Mouse (Mus musculus): ENCODE measurements around the gene U2af2. TPM values are rescaled to one million over a fixed set of nuclear protein-coding genes. Genes with fewer than 3 reads are reported as not detected.

Gene U2af2
- total and polyA plus RNA-seq, 2 experiments from 2014 or later, result 78.2 to 157 TPM

- 67% methylated on average over 6 of the region's 6 CpGs for WGBS
- TF ChIP-seq CTCF (IDR thresholded peaks at IDR 0.05), result no peak
- H3K27ac ChIP-seq (ENCODE audit: low read depth, low read length), result no peak overlapping the region
- ATAC-seq (ENCODE audit: low FRiP score) (no peak), DNase-seq (ENCODE audit: low spot score) (no peak)
- H3K9ac ChIP-seq (replicated peaks; ENCODE audit: low read length, poor library complexity, severe bottlenecking), result peak overlapping the region; percentile 97
- no peaks in the 10 kb centered on the region for H3K27me3 ChIP-seq (ENCODE audit: insufficient read depth, low read length)
- H3K36me3 ChIP-seq (ENCODE audit: insufficient read depth, low read length), result peaks cover 36% of the 10 kb centered on the region
- no peaks in the 10 kb centered on the region for H3K9me3 ChIP-seq (ENCODE audit: low read length)
- peak overlapping the region; percentile 99 for H3K4me3 ChIP-seq (ENCODE audit: low read depth, low read length)
- H3K4me1 ChIP-seq (ENCODE audit: insufficient read depth, low read length), result 0 out of 2 replicates have a peak, but pooled peaks cover 7% of the 10 kb centered on the region
- peak overlapping the region; percentile 91 for H3K4me2 ChIP-seq (ENCODE audit: low read depth, low read length, poor library complexity, severe bottlenecking)
Measured at GRCm38 (mm10) chr7:5081241-5081640, 19.3 kb downstream of the U2af2 start.

DNA sequence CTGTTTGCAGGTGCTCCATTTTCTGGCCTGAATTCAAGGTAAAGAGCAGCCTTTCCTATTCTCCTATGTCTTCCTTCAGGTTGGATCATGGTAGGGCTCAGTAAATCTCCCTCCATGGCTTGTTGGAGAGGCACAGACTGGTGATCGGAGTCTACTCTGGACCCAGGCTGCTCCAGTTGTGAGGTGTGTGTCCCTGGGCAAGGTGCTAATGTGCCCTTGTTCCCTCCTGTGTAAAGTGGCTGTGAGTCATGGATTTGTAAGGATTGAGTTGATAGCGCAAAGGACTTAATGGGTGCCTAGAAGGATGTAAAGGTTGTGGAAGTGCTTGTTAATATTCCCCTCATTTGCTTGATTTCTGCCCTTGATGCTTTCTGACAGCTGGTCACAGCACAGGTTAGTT lies 20.0 kb downstream of the U2af2 start:
- H3K27ac ChIP-seq (ENCODE audit: low read depth, low read length), result no peak overlapping the region
- H3K4me3 ChIP-seq (ENCODE audit: low read depth, low read length), result no peak overlapping the region
- WGBS, result 96% methylated on average over 2 of the region's 2 CpGs
- H3K27me3 ChIP-seq (ENCODE audit: insufficient read depth, low read length), result no peaks in the 10 kb centered on the region
- H3K9me3 ChIP-seq (ENCODE audit: low read length), result no peaks in the 10 kb centered on the region
- H3K36me3 ChIP-seq (ENCODE audit: insufficient read depth, low read length), result peaks cover 33% of the 10 kb centered on the region
- no peak overlapping the region for H3K9ac ChIP-seq (replicated peaks; ENCODE audit: low read length, poor library complexity, severe bottlenecking)
- no peak for DNase-seq (ENCODE audit: low spot score)
- TF ChIP-seq CTCF (IDR thresholded peaks at IDR 0.05), result no peak
- peak overlapping the region; percentile 91 for H3K4me2 ChIP-seq (ENCODE audit: low read depth, low read length, poor library complexity, severe bottlenecking)
- H3K4me1 ChIP-seq (ENCODE audit: insufficient read depth, low read length), result 0 out of 2 replicates have a peak, but pooled peaks cover 7% of the 10 kb centered on the region
- ATAC-seq (ENCODE audit: low FRiP score), result no peak

GRCm38 (mm10) chr7:5083325-5084105 lies 21.6 kb downstream of the U2af2 start:
- 94% methylated on average over 18 of the region's 18 CpGs for WGBS
- Histone ChIP-seq H3K27ac (ENCODE audit: low read depth, low read length) (no peak overlapping the region), H3K36me3 (ENCODE audit: insufficient read depth, low read length) (peaks cover 22% of the 10 kb centered on the region), H3K4me1 (ENCODE audit: insufficient read depth, low read length) (0 out of 2 replicates have a peak, but pooled peaks cover 7% of the 10 kb centered on the region), H3K9me3 (ENCODE audit: low read length) (no peaks in the 10 kb centered on the region), H3K27me3 (ENCODE audit: insufficient read depth, low read length) (no peaks in the 10 kb centered on the region), H3K9ac (replicated peaks; ENCODE audit: low read length, poor library complexity, severe bottlenecking) (no peak overlapping the region), H3K4me3 (ENCODE audit: low read depth, low read length) (no peak overlapping the region), H3K4me2 (ENCODE audit: low read depth, low read length, poor library complexity, severe bottlenecking) (no peak overlapping the region)
- no peak for DNase-seq (ENCODE audit: low spot score)
- no peak for ATAC-seq (ENCODE audit: low FRiP score)
- TF ChIP-seq CTCF (IDR thresholded peaks at IDR 0.05), result no peak

- 0 out of 2 replicates have a peak, but pooled peaks cover 7% of the 10 kb centered on the region for H3K4me1 ChIP-seq (ENCODE audit: insufficient read depth, low read length)
Measured at GRCm38 (mm10) chr7:5085512-5085911, 23.6 kb downstream of the U2af2 start.

GRCm38 (mm10) chr7:5086921-5087440 lies 25.0 kb downstream of the U2af2 start:
- Histone ChIP-seq H3K27me3 (ENCODE audit: insufficient read depth, low read length) (no peaks in the 10 kb centered on the region), H3K27ac (ENCODE audit: low read depth, low read length) (no peak overlapping the region), H3K9ac (replicated peaks; ENCODE audit: low read length, poor library complexity, severe bottlenecking) (no peak overlapping the region), H3K36me3 (ENCODE audit: insufficient read depth, low read length) (peaks cover 20% of the 10 kb centered on the region), H3K9me3 (ENCODE audit: low read length) (no peaks in the 10 kb centered on the region), H3K4me3 (ENCODE audit: low read depth, low read length) (no peak overlapping the region), H3K4me2 (ENCODE audit: low read depth, low read length, poor library complexity, severe bottlenecking) (no peak overlapping the region), H3K4me1 (ENCODE audit: insufficient read depth, low read length) (0 out of 2 replicates have a peak, but pooled peaks cover 2% of the 10 kb centered on the region)
- DNase-seq (ENCODE audit: low spot score), result no peak
- WGBS, result 67% methylated on average over 5 of the region's 5 CpGs
- no peak for TF ChIP-seq CTCF (IDR thresholded peaks at IDR 0.05)
- ATAC-seq (ENCODE audit: low FRiP score), result no peak

More at GRCm38 (mm10) chr7:5085512-5085911, 23.6 kb downstream of the U2af2 start:
- Histone ChIP-seq H3K27me3 (ENCODE audit: insufficient read depth, low read length) (no peaks in the 10 kb centered on the region), H3K36me3 (ENCODE audit: insufficient read depth, low read length) (peaks cover 17% of the 10 kb centered on the region), H3K9me3 (ENCODE audit: low read length) (no peaks in the 10 kb centered on the region), H3K4me3 (ENCODE audit: low read depth, low read length) (no peak overlapping the region), H3K27ac (ENCODE audit: low read depth, low read length) (no peak overlapping the region), H3K9ac (replicated peaks; ENCODE audit: low read length, poor library complexity, severe bottlenecking) (no peak overlapping the region), H3K4me2 (ENCODE audit: low read depth, low read length, poor library complexity, severe bottlenecking) (no peak overlapping the region)
- TF ChIP-seq CTCF (IDR thresholded peaks at IDR 0.05), result no peak
- DNase-seq (ENCODE audit: low spot score), result no peak
- 91% methylated on average over 1 of the region's 1 CpGs for WGBS
- no peak for ATAC-seq (ENCODE audit: low FRiP score)

DNA sequence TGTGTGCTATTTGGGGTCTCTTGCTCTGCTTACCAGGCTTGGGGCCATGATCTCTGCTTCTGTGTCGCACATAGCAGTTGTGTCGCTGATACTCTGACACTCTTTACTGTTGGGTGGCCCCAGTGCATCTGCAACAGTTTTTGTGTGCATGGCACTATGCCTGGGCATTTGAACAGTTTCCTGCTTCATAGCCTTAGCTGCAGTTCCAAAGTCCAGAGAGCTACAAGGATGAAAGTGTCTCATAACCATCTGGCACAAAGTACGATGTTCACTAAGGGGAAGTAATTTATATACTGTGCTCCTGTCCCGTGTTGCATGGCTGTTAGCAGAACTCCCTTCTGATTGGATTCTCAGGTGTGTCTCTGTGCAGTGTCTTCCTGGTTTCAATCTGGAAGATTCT lies 25.9 kb downstream of the U2af2 start:
- no peaks in the 10 kb centered on the region for H3K9me3 ChIP-seq (ENCODE audit: low read length)
- no peak overlapping the region for H3K4me2 ChIP-seq (ENCODE audit: low read depth, low read length, poor library complexity, severe bottlenecking)
- H3K36me3 ChIP-seq (ENCODE audit: insufficient read depth, low read length), result peaks cover 24% of the 10 kb centered on the region
- H3K27me3 ChIP-seq (ENCODE audit: insufficient read depth, low read length), result no peaks in the 10 kb centered on the region
- TF ChIP-seq CTCF (IDR thresholded peaks at IDR 0.05), result no peak
- no peak for ATAC-seq (ENCODE audit: low FRiP score)
- DNase-seq (ENCODE audit: low spot score), result no peak
- no peak overlapping the region for H3K4me3 ChIP-seq (ENCODE audit: low read depth, low read length)
- H3K27ac ChIP-seq (ENCODE audit: low read depth, low read length), result no peak overlapping the region
- WGBS, result 85% methylated on average over 4 of the region's 4 CpGs
- no peak overlapping the region for H3K9ac ChIP-seq (replicated peaks; ENCODE audit: low read length, poor library complexity, severe bottlenecking)
- no peaks in the 10 kb centered on the region for H3K4me1 ChIP-seq (ENCODE audit: insufficient read depth, low read length)
